Mouse (Mus musculus): ENCODE results near the gene Ubash3a. TPM values are rescaled to one million over a fixed set of nuclear protein-coding genes. Genes with fewer than 3 reads are reported as not detected.

Ubash3a gene
- polyA plus RNA-seq, 1 experiment from 2014 or later: not detected

GRCm38 (mm10) chr17:31191825-31192224, 15.8 kb upstream of the Ubash3a start:
- no peak for ATAC-seq
- no peak for TF ChIP-seq CTCF (IDR thresholded peaks at IDR 0.05; ENCODE audit: low read depth)
- no peak overlapping the region for H3K27ac ChIP-seq (ENCODE audit: low read depth, low read length)
- H3K9me3 ChIP-seq (ENCODE audit: control insufficient read depth): no peaks in the 10 kb centered on the region
- no peaks in the 10 kb centered on the region for H3K4me1 ChIP-seq (replicated peaks; ENCODE audit: control insufficient read depth, insufficient read depth, low read length)
- H3K36me3 ChIP-seq (ENCODE audit: control insufficient read depth, insufficient read depth): no peaks in the 10 kb centered on the region
- H3K4me3 ChIP-seq (ENCODE audit: low read depth, low read length): no peak overlapping the region
- no peaks in the 10 kb centered on the region for H3K27me3 ChIP-seq (replicated peaks; ENCODE audit: control insufficient read depth, insufficient read depth, low read length)
- no peak overlapping the region for H3K4me2 ChIP-seq (replicated peaks; ENCODE audit: low read depth)
- WGBS: 74% methylated on average over 8 of the region's 8 CpGs
- H3K9ac ChIP-seq (ENCODE audit: low read depth, low read length): no peak overlapping the region

GRCm38 (mm10) chr17:31192663-31193062, 15.0 kb upstream of the Ubash3a start:
- Histone ChIP-seq H3K4me1 (replicated peaks; ENCODE audit: control insufficient read depth, insufficient read depth, low read length) (no peaks in the 10 kb centered on the region), H3K9me3 (ENCODE audit: control insufficient read depth) (no peaks in the 10 kb centered on the region), H3K9ac (ENCODE audit: low read depth, low read length) (no peak overlapping the region), H3K27me3 (replicated peaks; ENCODE audit: control insufficient read depth, insufficient read depth, low read length) (no peaks in the 10 kb centered on the region), H3K4me3 (ENCODE audit: low read depth, low read length) (no peak overlapping the region), H3K4me2 (replicated peaks; ENCODE audit: low read depth) (no peak overlapping the region), H3K36me3 (ENCODE audit: control insufficient read depth, insufficient read depth) (no peaks in the 10 kb centered on the region), H3K27ac (ENCODE audit: low read depth, low read length) (no peak overlapping the region)
- ATAC-seq: no peak
- 38% methylated on average over 2 of the region's 2 CpGs for WGBS
- no peak for TF ChIP-seq CTCF (IDR thresholded peaks at IDR 0.05; ENCODE audit: low read depth)

- H3K36me3 ChIP-seq (ENCODE audit: control insufficient read depth, insufficient read depth): no peaks in the 10 kb centered on the region
- no peaks in the 10 kb centered on the region for H3K9me3 ChIP-seq (ENCODE audit: control insufficient read depth)
- H3K9ac ChIP-seq (ENCODE audit: low read depth, low read length): no peak overlapping the region
- TF ChIP-seq CTCF (IDR thresholded peaks at IDR 0.05; ENCODE audit: low read depth): no peak
- ATAC-seq: no peak
- H3K27me3 ChIP-seq (replicated peaks; ENCODE audit: control insufficient read depth, insufficient read depth, low read length): no peaks in the 10 kb centered on the region
- H3K27ac ChIP-seq (ENCODE audit: low read depth, low read length): no peak overlapping the region
- 67% methylated on average over 9 of the region's 9 CpGs for WGBS
- H3K4me2 ChIP-seq (replicated peaks; ENCODE audit: low read depth): no peak overlapping the region
- no peaks in the 10 kb centered on the region for H3K4me1 ChIP-seq (replicated peaks; ENCODE audit: control insufficient read depth, insufficient read depth, low read length)
- H3K4me3 ChIP-seq (ENCODE audit: low read depth, low read length): no peak overlapping the region
These were observed 14.3 kb upstream of the Ubash3a start for GRCm38 (mm10) chr17:31193360-31193759.

- Histone ChIP-seq H3K4me2 (replicated peaks; ENCODE audit: low read depth) (no peak overlapping the region), H3K27me3 (replicated peaks; ENCODE audit: control insufficient read depth, insufficient read depth, low read length) (no peaks in the 10 kb centered on the region), H3K4me1 (replicated peaks; ENCODE audit: control insufficient read depth, insufficient read depth, low read length) (no peaks in the 10 kb centered on the region), H3K36me3 (ENCODE audit: control insufficient read depth, insufficient read depth) (no peaks in the 10 kb centered on the region), H3K27ac (ENCODE audit: low read depth, low read length) (no peak overlapping the region), H3K4me3 (ENCODE audit: low read depth, low read length) (no peak overlapping the region), H3K9me3 (ENCODE audit: control insufficient read depth) (no peaks in the 10 kb centered on the region), H3K9ac (ENCODE audit: low read depth, low read length) (no peak overlapping the region)
- TF ChIP-seq CTCF (IDR thresholded peaks at IDR 0.05; ENCODE audit: low read depth): no peak
- WGBS: 78% methylated on average over 6 of the region's 6 CpGs
- ATAC-seq: no peak
These were observed 12.5 kb upstream of the Ubash3a start for GRCm38 (mm10) chr17:31195207-31195606.

GRCm38 (mm10) chr17:31196283-31196682, 11.4 kb upstream of the Ubash3a start:
- H3K4me1 ChIP-seq (replicated peaks; ENCODE audit: control insufficient read depth, insufficient read depth, low read length): no peaks in the 10 kb centered on the region
- no peak overlapping the region for H3K4me2 ChIP-seq (replicated peaks; ENCODE audit: low read depth)
- no peak overlapping the region for H3K4me3 ChIP-seq (ENCODE audit: low read depth, low read length)
- H3K36me3 ChIP-seq (ENCODE audit: control insufficient read depth, insufficient read depth): no peaks in the 10 kb centered on the region
- no peak for ATAC-seq
- H3K27ac ChIP-seq (ENCODE audit: low read depth, low read length): no peak overlapping the region
- TF ChIP-seq CTCF (IDR thresholded peaks at IDR 0.05; ENCODE audit: low read depth): no peak
- H3K9me3 ChIP-seq (ENCODE audit: control insufficient read depth): no peaks in the 10 kb centered on the region
- no peak overlapping the region for H3K9ac ChIP-seq (ENCODE audit: low read depth, low read length)
- H3K27me3 ChIP-seq (replicated peaks; ENCODE audit: control insufficient read depth, insufficient read depth, low read length): no peaks in the 10 kb centered on the region
- WGBS: 82% methylated on average over 7 of the region's 7 CpGs

- H3K27ac ChIP-seq (ENCODE audit: low read depth, low read length): no peak within 1 kb of the TSS
- no peaks in the 10 kb centered on the region for H3K27me3 ChIP-seq (replicated peaks; ENCODE audit: control insufficient read depth, insufficient read depth, low read length)
- H3K9ac ChIP-seq (ENCODE audit: low read depth, low read length): no peak within 1 kb of the TSS
- WGBS: 90% methylated on average over 11 of the region's 11 CpGs
- ATAC-seq: no peak
- no peaks in the 10 kb centered on the region for H3K36me3 ChIP-seq (ENCODE audit: control insufficient read depth, insufficient read depth)
- H3K9me3 ChIP-seq (ENCODE audit: control insufficient read depth): no peaks in the 10 kb centered on the region
- no peak within 1 kb of the TSS for H3K4me3 ChIP-seq (ENCODE audit: low read depth, low read length)
- no peak within 1 kb of the TSS for H3K4me2 ChIP-seq (replicated peaks; ENCODE audit: low read depth)
- H3K4me1 ChIP-seq (replicated peaks; ENCODE audit: control insufficient read depth, insufficient read depth, low read length): no peaks in the 10 kb centered on the region
- no peak for TF ChIP-seq CTCF (IDR thresholded peaks at IDR 0.05; ENCODE audit: low read depth)
These were observed 8.8 kb upstream of the Ubash3a start, which contains the start of gene Tmprss3 for GRCm38 (mm10) chr17:31198877-31199276. Gene Tmprss3, minus strand, starts transcription at chr17:31198977.

GRCm38 (mm10) chr17:31208654-31209053, 981 bp downstream of the Ubash3a start:
- Histone ChIP-seq H3K27ac (ENCODE audit: low read depth, low read length) (no peak overlapping the region), H3K4me2 (replicated peaks; ENCODE audit: low read depth) (no peak overlapping the region), H3K9me3 (ENCODE audit: control insufficient read depth) (no peaks in the 10 kb centered on the region), H3K4me1 (replicated peaks; ENCODE audit: control insufficient read depth, insufficient read depth, low read length) (no peaks in the 10 kb centered on the region), H3K9ac (ENCODE audit: low read depth, low read length) (no peak overlapping the region), H3K36me3 (ENCODE audit: control insufficient read depth, insufficient read depth) (no peaks in the 10 kb centered on the region), H3K4me3 (ENCODE audit: low read depth, low read length) (no peak overlapping the region), H3K27me3 (replicated peaks; ENCODE audit: control insufficient read depth, insufficient read depth, low read length) (no peaks in the 10 kb centered on the region)
- no peak for ATAC-seq
- TF ChIP-seq CTCF (IDR thresholded peaks at IDR 0.05; ENCODE audit: low read depth): no peak
- 85% methylated on average over 8 of the region's 8 CpGs for WGBS
